Mouse (Mus musculus) CH12.LX (cell line): ENCODE results near the gene Med13. TPM values are rescaled to one million over a fixed set of nuclear protein-coding genes. Genes with fewer than 3 reads are reported as not detected.

Experiments used
- DNase-seq: peaks from one replicate; pipeline ENCODE4 v3.0.0-alpha.2; 2013; ENCODE audit errors: extremely low read depth
- H3K27ac ChIP-seq: 2 replicates; pipeline ENCODE4 v1.5.1; 2012; ENCODE audit warnings: low read depth, mild to moderate bottlenecking, control low read depth, moderate library complexity; ENCODE audit not compliant: insufficient read depth
- H3K27me3 ChIP-seq: replicated peaks from 2 replicates; pipeline ENCODE3; 2012; ENCODE audit warnings: inconsistent platforms
- H3K36me3 ChIP-seq, 2 experiments: replicated peaks in 1 of 2; 2 replicates each; pipeline versions ENCODE3 to v1.6.1; 2012; ENCODE audit warnings: inconsistent platforms in 1 of 2, low read length in 1 of 2, mild to moderate bottlenecking in 1 of 2, mixed read lengths in 1 of 2, moderate library complexity in 1 of 2; ENCODE audit not compliant: control insufficient read depth in 1 of 2, insufficient read depth in 1 of 2
- H3K4me1 ChIP-seq, 2 experiments: 2 replicates each; pipeline ENCODE4 v1.6.1; 2012; ENCODE audit warnings: inconsistent platforms in 1 of 2, moderate library complexity in 1 of 2; ENCODE audit not compliant: insufficient read depth in 2 of 2, control insufficient read depth in 1 of 2
- H3K4me2 ChIP-seq: 2 replicates; pipeline ENCODE4 v1.6.1; 2012; ENCODE audit warnings: low read depth, mild to moderate bottlenecking, control low read depth; ENCODE audit not compliant: poor library complexity, insufficient read depth, severe bottlenecking
- H3K4me3 ChIP-seq, 3 experiments: fragments of 150-350 bp in 1 of 3; sonication (generic) in 1 of 3; replicated peaks in 1 of 3; 2 replicates each; pipeline versions ENCODE3 to v1.5.1; 2011 to 2012; ENCODE audit warnings: low read depth in 2 of 3, low read length in 2 of 3, mild to moderate bottlenecking in 2 of 3, moderate library complexity in 2 of 3, control low read depth in 1 of 3, improper control_type of control experiment in 1 of 3, inconsistent platforms in 1 of 3, mixed read lengths in 1 of 3; ENCODE audit not compliant: poor library complexity in 1 of 3
- H3K79me2 ChIP-seq: replicated peaks from 2 replicates; pipeline ENCODE4 v1.6.1; 2012; ENCODE audit warnings: mild to moderate bottlenecking, moderate library complexity; ENCODE audit not compliant: control insufficient read depth, poor library complexity, insufficient read depth, severe bottlenecking; ENCODE audit errors: extremely low read depth
- H3K9ac ChIP-seq: 2 replicates; pipeline ENCODE4 v1.6.1; 2012; ENCODE audit warnings: low read depth, mild to moderate bottlenecking, control low read depth, moderate library complexity; ENCODE audit not compliant: insufficient read depth
- H3K9me3 ChIP-seq: replicated peaks from 2 replicates; pipeline ENCODE3; 2012; ENCODE audit warnings: low read length, inconsistent platforms, mixed read lengths
- BHLHE40 ChIP-seq: IDR thresholded peaks from 2 replicates; pipeline ENCODE4 v1.6.1; 2011; ENCODE audit warnings: mild to moderate bottlenecking, low read depth, low read length, improper control_type of control experiment
- CHD1 ChIP-seq: IDR thresholded peaks from 2 replicates; pipeline ENCODE4 v1.6.1; 2012; ENCODE audit warnings: low read depth, low read length, improper control_type of control experiment, inconsistent platforms
- CHD2 ChIP-seq: IDR thresholded peaks from 2 replicates; pipeline ENCODE4 v1.6.1; 2011; ENCODE audit warnings: low read length, improper control_type of control experiment
- ETS1 ChIP-seq: conservative IDR thresholded peaks from 2 replicates; pipeline ENCODE4 v1.6.1; 2012; ENCODE audit warnings: low read depth, mild to moderate bottlenecking, inconsistent platforms, low read length, improper control_type of control experiment, moderate library complexity
- KAT2A ChIP-seq: IDR thresholded peaks from 2 replicates; pipeline ENCODE4 v1.6.1; 2012; ENCODE audit warnings: low read length, improper control_type of control experiment, inconsistent platforms; ENCODE audit not compliant: insufficient replicate concordance
- MAZ ChIP-seq: IDR thresholded peaks from 2 replicates; pipeline ENCODE4 v1.6.1; 2012; ENCODE audit warnings: low read depth, mild to moderate bottlenecking, inconsistent platforms, low read length, improper control_type of control experiment, moderate library complexity
- MEF2A ChIP-seq: IDR thresholded peaks from 2 replicates; pipeline ENCODE4 v1.6.1; 2014; ENCODE audit warnings: low read depth, mild to moderate bottlenecking, inconsistent platforms, low read length, improper control_type of control experiment, borderline replicate concordance
- NELFE ChIP-seq: IDR thresholded peaks from 2 replicates; pipeline ENCODE4 v1.6.1; 2011; ENCODE audit warnings: low read depth, low read length, improper control_type of control experiment
- NRF1 ChIP-seq: IDR thresholded peaks from 2 replicates; pipeline ENCODE4 v1.6.1; 2014; ENCODE audit warnings: low read depth, mild to moderate bottlenecking, inconsistent platforms, low read length, improper control_type of control experiment, moderate library complexity
- POLR2AphosphoS2 ChIP-seq: IDR thresholded peaks from 2 replicates; pipeline ENCODE4 v1.6.1; 2011; ENCODE audit warnings: low read depth, low read length, improper control_type of control experiment
- SIN3A ChIP-seq: IDR thresholded peaks from 2 replicates; pipeline ENCODE4 v1.6.1; 2012; ENCODE audit warnings: low read length, improper control_type of control experiment, inconsistent platforms
- TCF12 ChIP-seq: IDR thresholded peaks from 2 replicates; pipeline ENCODE4 v1.6.1; 2014; ENCODE audit warnings: low read depth, mild to moderate bottlenecking, inconsistent platforms, low read length, improper control_type of control experiment
- USF1 ChIP-seq: IDR thresholded peaks from 2 replicates; pipeline ENCODE4 v1.6.1; 2014; ENCODE audit warnings: low read depth, mild to moderate bottlenecking, inconsistent platforms, low read length, improper control_type of control experiment
- ZC3H11A ChIP-seq: IDR thresholded peaks from 2 replicates; pipeline ENCODE4 v1.6.1; 2012; ENCODE audit warnings: low read depth, mild to moderate bottlenecking, inconsistent platforms, low read length, improper control_type of control experiment
- ZNF384 ChIP-seq: IDR thresholded peaks from 2 replicates; pipeline ENCODE4 v1.6.1; 2012; ENCODE audit warnings: low read depth, low read length, improper control_type of control experiment, inconsistent platforms
- dilution Hi-C: fragments of 300-500 bp; cut with MboI; formaldehyde crosslinking; loops from 2 replicates; pipeline ENCODE4 v1.14.3; 2020; ENCODE audit warnings: low sequenced_read_pairs; ENCODE audit not compliant: extremely low pct_unique_long_range_greater_than_20kb, extremely low pct_ligation_motif_present
- in situ Hi-C: fragments of 300-500 bp; cut with MboI; formaldehyde crosslinking; loops from 3 replicates; pipeline ENCODE4 v1.14.3; 2019; ENCODE audit warnings: low sequenced_read_pairs, low pct_ligation_motif_present, low pct_unique_long_range_greater_than_20kb, mixed read lengths
- polyA plus RNA-seq: library from polyadenylated mRNA; unstranded; fragments of >175 nt; gene quantifications from 2 replicates; pipeline ENCODE4 v1.2.1, GENCODE M21; 2012; ENCODE audit warnings: low read depth; ENCODE audit not compliant: insufficient read length
- total RNA-seq, 2 experiments: library from RNA; depleted of rRNA; stranded (reverse); fragments of 300-350 nt in 1 of 2; fragments of >200 nt in 1 of 2; gene quantifications; 2 replicates each; pipeline ENCODE4 v1.2.3; 2012 to 2014

Med13 gene
- total and polyA plus RNA-seq, 3 experiments = 37.9 to 47.6 (median 41.5) TPM

- Histone ChIP-seq H3K4me2 (peak overlapping the region; percentile 68; the same call in 1 of the 2 replicates), H3K36me3 (peaks cover 14 to 31% of the 10 kb centered on the region in 2 experiments)
Observed at GRCm38 (mm10) chr11:86353586-86353985, 3.8 kb downstream of the Med13 start.

GRCm38 (mm10) chr11:86351766-86352315, 5.6 kb downstream of the Med13 start:
- peak overlapping the region; percentile 8; the same call in 1 of the 2 replicates for H3K4me2 ChIP-seq
- no peak overlapping the region for H3K4me3 ChIP-seq
- TF ChIP-seq NELFE (no peak), ZNF384 (peak; percentile 87), CHD1 (no peak), ETS1 (no peak), KAT2A (no peak), USF1 (no peak), MAZ (no peak)
- H3K9ac ChIP-seq = no peak overlapping the region
- peaks cover 14 to 44% of the 10 kb centered on the region in 2 experiments for H3K36me3 ChIP-seq
- no peaks in the 10 kb centered on the region for H3K9me3 ChIP-seq
- H3K79me2 ChIP-seq = peaks cover 78% of the 10 kb centered on the region
- dilution Hi-C loops (no loop called here), in situ Hi-C loops (no loop called here)
- no peaks in the 10 kb centered on the region for H3K27me3 ChIP-seq
- peak; percentile 39 for DNase-seq
- 0 out of 2 replicates have a peak overlapping the region, but pooled peaks have one; percentile 6 for H3K27ac ChIP-seq
- H3K4me1 ChIP-seq = peaks cover 10 to 82% of the 10 kb centered on the region in 2 experiments

More at GRCm38 (mm10) chr11:86353586-86353985, 3.8 kb downstream of the Med13 start:
- no peak for TF ChIP-seq MEF2A
- TF ChIP-seq BHLHE40 = no peak
- TF ChIP-seq ZC3H11A = no peak
- TF ChIP-seq NRF1 = no peak
- no peak for TF ChIP-seq CHD2
- TF ChIP-seq TCF12 = no peak
- TF ChIP-seq SIN3A = 0 out of 2 replicates have a peak, but pooled peaks have one; percentile 27
- TF ChIP-seq POLR2AphosphoS2 = 0 out of 2 replicates have a peak, but pooled peaks have one; percentile 20
- 0 out of 2 replicates have a peak, but pooled peaks have one; percentile 26 for TF ChIP-seq MAZ
- H3K4me3 ChIP-seq = no peak overlapping the region
- no peaks in the 10 kb centered on the region for H3K27me3 ChIP-seq
- DNase-seq = no peak
- no peak overlapping the region for H3K27ac ChIP-seq
- H3K79me2 ChIP-seq = peaks cover 74% of the 10 kb centered on the region
- no peaks in the 10 kb centered on the region for H3K9me3 ChIP-seq
- H3K9ac ChIP-seq = no peak overlapping the region; the same call in 1 of the 2 replicates
- peaks cover 9 to 66% of the 10 kb centered on the region in 2 experiments for H3K4me1 ChIP-seq
- dilution Hi-C loops = no loop called here
- in situ Hi-C loops = no loop called here
